Mouse (Mus musculus) T-helper 2 cell (primary cell): Measurements from ENCODE around the gene Htr1f.

ENCODE experiments used
- in situ Hi-C: fragments of 300-600 bp; cut with MboI, MseI; formaldehyde crosslinking; loops from one replicate; pipeline ENCODE4 v1.15.1; 2025; ENCODE audit warnings: high pct_unique_total_duplicates

The Htr1f gene

GRCm38 (mm10) chr16:64973533-64974305 lies 131.9 kb downstream of the Htr1f start:
- in situ Hi-C loops, result no loop called here

GRCm38 (mm10) chr16:64961690-64962089 lies 144.0 kb downstream of the Htr1f start:
- in situ Hi-C loops, result no loop called here

DNA sequence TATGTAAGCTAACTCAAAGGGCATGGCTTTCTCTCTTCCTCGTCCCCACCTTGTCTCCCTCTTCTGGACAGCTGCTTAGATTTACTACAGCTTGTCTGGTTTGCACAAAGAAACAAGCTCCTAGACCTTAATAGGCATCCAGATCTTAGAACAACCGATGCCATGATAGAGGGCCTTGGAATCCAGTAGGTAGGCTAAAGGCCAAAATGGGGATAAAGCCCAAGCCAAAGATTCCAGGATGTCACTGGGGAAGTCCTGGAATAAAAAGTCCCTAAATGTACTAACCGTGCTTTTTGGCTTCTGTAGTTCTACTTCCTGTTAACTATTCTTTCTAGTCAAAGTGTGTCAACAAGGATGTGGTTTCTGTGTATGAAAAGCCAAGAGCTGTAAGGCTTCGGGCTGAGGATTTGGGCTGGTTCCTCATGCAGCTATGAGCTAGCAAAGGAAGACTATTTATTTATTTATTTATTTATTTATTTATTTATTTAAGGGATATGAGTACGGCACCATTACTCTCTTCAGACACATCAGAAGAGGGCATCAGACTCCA lies 163.9 kb downstream of the Htr1f start:
- in situ Hi-C loops, result no loop called here

DNA sequence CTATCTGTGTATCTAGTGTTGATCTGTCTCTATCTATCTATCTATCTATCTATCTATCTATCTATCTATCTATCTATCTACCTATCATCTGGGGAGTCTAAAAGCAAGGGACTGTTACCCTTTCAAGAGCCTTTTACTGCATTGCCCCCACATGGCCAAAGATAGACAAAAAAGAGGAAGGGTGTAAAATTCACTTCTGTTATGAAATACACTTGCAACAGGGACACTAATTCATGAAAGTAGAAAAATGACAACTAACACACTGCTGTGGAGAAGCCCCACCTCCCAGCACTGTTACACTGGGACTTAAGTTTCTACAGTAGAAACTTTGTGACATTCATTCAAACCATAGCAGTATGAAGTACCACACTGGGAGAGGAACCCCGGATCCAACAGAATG lies 170.9 kb downstream of the Htr1f start:
- in situ Hi-C loops, result no loop called here

DNA sequence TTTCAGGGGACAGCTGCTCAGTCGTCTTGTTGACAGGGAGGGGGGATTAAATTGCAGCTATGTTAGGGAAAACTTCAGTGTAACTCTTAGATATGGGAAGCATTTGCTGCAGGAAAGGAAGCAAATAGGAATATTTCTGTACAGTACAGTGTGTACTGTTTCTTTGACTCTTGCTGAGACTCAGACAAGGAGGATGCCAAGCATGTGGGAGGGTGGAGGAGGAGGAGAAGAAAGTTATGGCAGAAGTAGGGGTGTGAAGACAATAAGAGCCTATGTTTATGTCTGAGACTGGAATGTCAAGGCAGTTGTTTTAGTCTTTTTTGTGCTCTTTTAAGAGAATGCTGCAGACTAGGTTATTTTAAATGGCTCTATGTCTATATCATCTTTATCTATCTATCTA lies 171.6 kb downstream of the Htr1f start:
- in situ Hi-C loops, result no loop called here

GRCm38 (mm10) chr16:64923500-64923899 lies 182.2 kb downstream of the Htr1f start:
- in situ Hi-C loops, result loop anchor here (25.0 kb wide), 1 partner anchor 564 kb away; no protein-coding TSS in a partner anchor

- in situ Hi-C loops, result loop anchor here (25.0 kb wide), 1 partner anchor 579 kb away; no protein-coding TSS in a partner anchor
Measured at GRCm38 (mm10) chr16:64908747-64909146, 196.9 kb downstream of the Htr1f start.

DNA sequence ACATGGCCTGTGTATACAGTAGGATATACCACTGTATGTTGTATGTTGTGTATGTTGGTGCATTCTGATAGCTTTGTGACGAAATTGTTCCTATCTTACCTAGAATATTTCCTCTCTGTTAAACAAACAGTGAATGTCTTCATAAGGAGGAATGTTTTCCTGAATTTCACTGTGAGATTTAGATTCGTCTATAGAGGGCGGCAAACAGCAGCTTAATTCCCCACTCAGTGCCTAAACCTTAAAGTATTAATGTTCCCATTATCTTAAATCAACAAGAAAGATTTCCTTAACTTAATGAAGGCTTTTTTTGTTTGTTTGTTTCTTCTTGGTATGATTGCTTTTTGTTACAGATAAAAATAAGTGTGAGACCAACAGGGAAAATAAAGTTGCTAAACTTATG lies 198.5 kb downstream of the Htr1f start:
- in situ Hi-C loops, result loop anchor here (25.0 kb wide), 1 partner anchor 580 kb away; no protein-coding TSS in a partner anchor

GRCm38 (mm10) chr16:64903328-64903727 lies 202.3 kb downstream of the Htr1f start:
- in situ Hi-C loops, result loop anchor here (25.0 kb wide), 1 partner anchor 584 kb away; no protein-coding TSS in a partner anchor

- in situ Hi-C loops, result no loop called here
Measured at GRCm38 (mm10) chr16:64899084-64899483, 206.6 kb downstream of the Htr1f start.

GRCm38 (mm10) chr16:64889496-64889895 lies 216.2 kb downstream of the Htr1f start:
- in situ Hi-C loops, result no loop called here

DNA sequence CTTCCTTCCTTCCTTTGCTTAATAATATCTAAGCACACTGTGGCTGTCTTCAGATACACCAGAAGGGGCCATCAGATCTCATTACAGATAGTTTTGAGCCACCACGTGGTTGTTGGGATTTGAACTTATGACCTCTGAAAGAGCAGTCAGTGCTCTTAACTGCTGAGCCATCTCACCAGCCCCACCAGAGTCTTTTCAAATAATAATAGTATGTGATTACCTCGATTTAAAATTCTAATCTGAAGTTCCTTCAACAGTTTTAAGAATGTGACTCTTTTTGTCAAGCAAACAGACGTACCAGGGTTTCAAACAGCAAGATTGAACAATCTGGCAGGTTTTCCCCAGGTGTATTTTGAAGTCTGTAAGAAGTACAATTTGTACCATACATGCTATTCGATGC lies 220.1 kb downstream of the Htr1f start:
- in situ Hi-C loops, result no loop called here

DNA sequence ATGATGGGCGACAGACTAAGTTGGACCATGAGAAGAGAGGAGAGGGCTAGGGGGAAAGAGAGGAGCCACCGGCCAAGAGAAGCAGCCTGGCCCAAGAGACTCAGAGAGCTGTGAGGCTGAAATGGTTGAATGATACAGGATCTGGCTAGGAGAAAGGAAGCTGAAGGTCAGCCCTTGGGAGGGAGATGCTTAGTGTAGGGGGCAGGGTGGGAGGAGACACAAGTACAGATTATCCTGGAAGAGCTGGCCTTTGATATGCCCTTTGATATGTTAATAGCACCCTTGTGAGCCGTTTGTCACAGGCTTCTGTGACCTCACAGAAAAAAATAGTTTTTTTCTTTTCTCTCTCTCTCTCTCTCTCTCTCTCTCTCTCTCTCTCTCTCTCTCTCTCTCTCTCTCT lies 220.5 kb downstream of the Htr1f start:
- in situ Hi-C loops, result no loop called here

- in situ Hi-C loops, result no loop called here
Measured at GRCm38 (mm10) chr16:64884420-64884838, 221.2 kb downstream of the Htr1f start.

DNA sequence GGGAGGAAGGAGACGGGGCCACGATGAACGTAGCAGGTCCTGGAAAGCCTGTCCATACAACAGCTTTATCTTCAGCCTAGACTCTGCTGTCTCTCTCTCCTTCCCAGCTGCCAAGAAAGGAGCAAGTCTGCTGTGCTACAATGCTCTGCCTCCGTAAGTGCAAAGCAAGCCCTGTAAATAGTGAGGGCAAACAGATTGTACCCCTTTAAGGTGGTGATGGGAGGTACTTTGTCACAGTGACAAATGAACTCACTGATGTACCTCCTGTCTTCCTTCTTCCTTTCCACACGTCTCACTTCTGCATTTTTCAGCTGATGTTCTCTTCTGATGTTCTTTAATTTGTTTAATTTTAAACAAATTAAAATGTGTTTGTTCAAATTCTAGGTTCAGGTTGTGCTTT lies 221.8 kb downstream of the Htr1f start:
- in situ Hi-C loops, result no loop called here

DNA sequence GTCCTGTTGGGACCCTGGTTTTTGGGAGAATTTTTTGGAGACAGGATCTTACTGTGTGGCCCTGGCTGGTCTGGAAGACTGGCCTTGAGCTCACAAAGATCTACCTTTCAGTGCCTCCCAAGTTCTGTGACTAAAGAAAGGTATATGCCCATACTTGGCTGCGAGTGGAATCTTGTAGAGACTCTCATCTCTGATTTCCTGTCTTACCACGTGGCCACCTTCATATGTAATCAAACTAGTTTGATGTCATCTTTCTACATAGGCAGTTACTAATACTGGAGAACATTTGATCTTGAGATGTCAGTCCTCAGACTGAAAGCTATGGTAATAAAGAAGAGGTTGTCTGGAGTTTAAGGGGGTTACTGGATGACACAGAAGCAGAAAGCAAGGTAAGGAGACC lies 224.2 kb downstream of the Htr1f start:
- in situ Hi-C loops, result no loop called here

DNA sequence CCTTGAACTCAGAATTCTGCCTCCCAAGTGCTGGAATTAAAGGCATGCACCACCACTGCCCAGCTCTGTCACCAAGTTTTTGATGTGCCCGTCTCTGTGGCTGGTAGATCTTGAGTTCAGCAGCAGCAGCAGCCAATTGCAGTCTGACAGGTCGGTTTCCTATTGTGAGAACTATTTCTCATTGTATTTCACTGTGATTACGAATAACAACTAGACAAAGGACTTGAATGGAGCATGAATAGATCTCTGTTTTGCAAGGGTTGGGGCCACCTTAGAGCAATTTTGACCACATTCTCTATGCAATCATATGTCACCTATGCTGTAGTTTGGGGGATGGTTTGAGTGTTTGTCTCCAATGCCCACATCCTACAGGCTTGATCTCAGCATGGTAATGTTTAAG lies 224.7 kb downstream of the Htr1f start:
- in situ Hi-C loops, result no loop called here

- in situ Hi-C loops, result no loop called here
Measured at GRCm38 (mm10) chr16:64879735-64880134, 225.9 kb downstream of the Htr1f start.

DNA sequence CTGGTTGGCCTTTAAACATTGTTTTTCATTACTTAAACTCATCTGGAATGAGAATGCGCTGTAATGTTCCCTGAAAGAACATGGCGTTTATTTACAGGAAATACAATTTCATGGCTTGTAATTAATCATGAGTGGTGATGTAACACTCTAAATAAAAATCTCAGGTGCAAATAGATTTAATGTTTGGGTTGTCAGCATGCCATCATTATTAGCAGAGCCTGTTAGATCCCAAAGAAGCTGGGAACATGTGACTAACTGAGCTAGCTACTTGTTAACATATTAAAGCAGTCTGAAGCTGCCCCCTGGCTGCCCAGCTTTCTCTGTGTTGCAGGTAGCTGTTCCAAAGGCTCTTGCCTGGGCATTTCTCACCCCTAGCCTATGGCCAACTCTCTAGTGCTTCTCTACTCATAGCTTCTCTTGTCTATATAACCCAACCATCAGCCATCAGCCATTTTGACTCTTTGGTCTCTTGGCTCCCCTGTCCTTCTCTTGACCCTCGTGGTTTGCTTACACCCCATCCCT lies 227.0 kb downstream of the Htr1f start:
- in situ Hi-C loops, result no loop called here

DNA sequence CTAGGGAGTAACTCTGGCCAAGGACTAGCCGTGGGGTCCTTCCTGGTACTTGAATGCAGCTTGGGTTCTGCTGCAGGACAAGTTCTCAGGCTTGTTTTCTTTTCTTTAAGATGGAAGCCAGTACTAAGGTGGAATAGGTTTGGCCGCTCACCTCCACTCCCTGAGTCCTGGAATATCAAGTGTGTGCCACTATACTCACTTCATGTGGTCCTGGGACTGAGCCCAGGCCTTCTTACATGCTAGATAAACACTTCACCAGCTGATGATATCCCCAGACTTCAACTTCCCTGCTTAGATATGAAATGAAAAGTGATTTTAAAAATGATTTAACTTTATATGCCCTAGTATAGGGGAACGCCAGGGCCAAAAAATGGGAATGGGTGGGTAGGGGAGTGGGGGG lies 228.3 kb downstream of the Htr1f start:
- in situ Hi-C loops, result no loop called here

DNA sequence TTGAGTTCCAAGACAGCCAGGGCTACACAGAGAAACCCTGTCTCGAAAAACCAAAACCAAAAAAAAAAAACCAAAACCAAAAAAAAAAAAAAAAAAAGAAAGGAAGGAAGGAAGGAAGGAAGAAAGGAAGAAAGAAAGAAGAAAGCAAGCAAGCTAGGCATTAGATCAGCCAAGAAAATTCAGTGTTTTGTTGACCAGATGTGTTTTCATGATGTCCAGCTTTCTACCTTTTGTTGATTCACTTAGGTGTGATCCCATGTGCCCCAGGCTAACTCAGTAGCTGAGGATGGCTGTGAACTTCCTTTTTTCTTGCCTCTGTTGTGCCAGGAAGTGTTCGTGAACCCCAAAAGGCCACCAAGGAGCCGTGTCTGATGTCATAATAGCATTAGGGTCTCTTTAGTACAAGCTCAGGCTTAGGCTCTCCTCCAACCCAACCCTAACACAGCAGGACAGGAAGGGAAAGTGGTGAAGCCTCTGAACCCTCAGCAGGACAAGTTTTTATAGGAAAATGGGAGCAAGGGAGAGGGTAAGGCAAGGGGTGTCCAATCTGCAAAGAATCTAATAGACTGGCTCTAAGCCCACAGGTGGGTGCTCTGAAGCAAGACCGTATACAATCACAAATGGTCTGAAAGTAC lies 228.9 kb downstream of the Htr1f start:
- in situ Hi-C loops, result no loop called here

DNA sequence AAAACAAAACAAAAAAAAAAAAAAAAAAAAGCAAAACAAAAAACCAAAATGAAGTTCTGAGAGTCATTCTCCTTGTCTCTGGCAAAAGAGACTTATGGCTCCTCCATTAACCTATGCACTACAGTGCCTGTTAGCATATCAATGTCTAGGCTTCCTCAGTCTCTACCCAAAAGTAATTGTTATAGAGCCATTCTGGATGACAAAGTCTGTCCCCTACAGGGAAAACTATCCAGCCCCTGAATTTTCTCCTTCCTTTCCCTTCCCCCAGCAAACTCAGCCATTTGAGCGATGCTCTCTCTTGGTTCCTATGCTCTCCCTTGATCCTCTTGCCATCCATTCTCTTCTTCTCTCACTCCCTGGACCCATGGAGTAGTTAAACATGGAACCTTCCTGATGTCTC lies 229.8 kb downstream of the Htr1f start:
- in situ Hi-C loops, result no loop called here

GRCm38 (mm10) chr16:64875384-64875783 lies 230.3 kb downstream of the Htr1f start:
- in situ Hi-C loops, result no loop called here
